Mouse (Mus musculus): ENCODE data around the gene Cxcl16. TPM values are rescaled to one million over a fixed set of nuclear protein-coding genes. Genes with fewer than 3 reads are reported as not detected.

The Cxcl16 gene
- total RNA-seq (2023), result 10 to 100 TPM; 51.6 to 62.4 TPM

DNA sequence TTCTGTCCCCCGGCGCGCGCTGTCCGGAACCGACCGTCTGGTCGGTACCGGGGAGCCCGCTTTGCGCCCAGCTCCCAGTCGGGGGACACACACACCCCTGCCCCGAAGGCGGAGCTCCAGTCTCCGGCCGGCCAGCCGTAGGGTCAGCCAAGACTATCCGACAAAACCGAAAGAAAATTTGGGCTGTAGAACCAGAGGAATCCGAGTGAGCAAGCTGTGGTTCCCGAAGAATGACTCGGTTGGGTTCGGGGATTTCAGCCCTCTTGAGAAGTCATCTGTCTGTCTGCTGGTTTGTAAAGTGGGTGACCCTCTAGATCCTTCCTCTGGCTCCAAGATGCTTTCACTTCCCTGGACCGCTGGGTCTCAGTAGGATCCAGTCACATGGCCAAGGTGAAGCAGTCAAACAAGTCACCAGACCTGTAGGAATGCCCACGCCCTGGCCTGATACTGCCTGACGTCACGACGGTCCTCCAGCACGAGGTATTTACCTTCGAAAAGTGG, at the start of gene Cxcl16:
Gene Cxcl16 (minus strand): TSS at position 384 of the 501 bp plus-strand sequence.

DNA sequence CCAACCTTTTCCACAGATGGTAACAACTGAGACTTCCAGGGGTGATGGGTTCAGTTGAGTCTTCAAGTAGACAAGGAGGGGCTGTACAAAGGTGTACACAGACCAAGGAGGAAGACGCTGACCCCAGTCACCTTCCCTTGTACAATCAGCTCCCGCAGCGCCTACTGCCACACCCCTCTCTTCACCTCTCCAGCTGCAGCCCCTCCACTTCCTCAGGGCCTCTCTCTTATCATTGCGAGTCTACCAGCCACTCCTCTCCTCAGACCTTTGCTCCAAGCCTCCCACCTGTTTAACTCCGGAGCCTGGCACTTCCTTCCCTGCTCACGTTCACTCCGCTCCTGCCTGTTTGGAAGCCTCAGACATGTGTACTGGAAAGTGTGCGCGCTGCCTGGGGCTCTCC, 45.2 kb upstream of the Cxcl16 start, which contains the start of gene Tm4sf5:
Gene Tm4sf5 (plus strand): TSS at position 275 of the 400 bp plus-strand sequence.

DNA sequence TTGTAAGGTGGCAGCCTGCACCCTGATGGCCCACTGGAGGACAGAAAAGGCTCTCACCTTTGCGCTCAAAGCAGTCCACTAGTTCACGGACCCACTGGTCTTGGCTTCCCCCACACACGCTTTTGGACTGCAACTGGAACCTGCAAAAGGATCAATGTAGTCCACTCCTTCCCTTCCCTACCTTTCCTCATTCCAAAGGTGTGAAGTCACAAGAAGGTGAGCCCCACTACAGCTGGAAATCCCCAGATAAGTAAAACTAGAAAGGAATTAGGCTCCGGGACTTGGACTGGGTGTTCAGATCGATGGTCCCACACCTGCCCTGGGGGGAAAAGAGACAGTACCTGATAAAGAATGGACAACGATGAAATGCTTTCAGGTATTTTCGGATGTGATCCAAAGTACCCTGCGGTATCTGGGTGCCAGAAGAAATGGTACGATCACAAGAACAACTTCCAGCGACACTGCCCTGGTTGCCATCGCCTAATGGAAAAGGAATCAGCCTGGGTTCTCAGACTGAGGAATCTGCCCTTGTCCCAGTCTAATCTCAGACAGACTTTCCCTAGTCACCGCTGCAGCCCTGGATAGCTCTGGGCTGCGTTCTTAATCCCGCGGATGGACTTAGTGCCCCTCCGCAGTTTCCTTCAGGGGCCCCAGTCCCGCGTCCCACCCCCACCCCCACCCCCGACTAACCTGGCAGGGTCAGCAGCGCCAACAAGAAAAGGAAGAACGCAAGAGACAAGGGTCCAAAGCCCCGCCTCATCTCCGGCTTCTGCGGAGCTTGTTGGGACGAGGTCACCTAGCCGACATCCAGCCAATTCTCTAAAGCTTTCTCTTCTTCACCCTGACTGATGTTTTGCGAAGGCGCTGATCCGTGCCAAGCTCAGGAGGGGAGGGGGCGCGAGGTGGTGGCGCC, 840 bp downstream of the Cxcl16 start, which contains the start of gene Zmynd15:
Gene Zmynd15 (plus strand): TSS at position 746 of the 913 bp plus-strand sequence.

DNA sequence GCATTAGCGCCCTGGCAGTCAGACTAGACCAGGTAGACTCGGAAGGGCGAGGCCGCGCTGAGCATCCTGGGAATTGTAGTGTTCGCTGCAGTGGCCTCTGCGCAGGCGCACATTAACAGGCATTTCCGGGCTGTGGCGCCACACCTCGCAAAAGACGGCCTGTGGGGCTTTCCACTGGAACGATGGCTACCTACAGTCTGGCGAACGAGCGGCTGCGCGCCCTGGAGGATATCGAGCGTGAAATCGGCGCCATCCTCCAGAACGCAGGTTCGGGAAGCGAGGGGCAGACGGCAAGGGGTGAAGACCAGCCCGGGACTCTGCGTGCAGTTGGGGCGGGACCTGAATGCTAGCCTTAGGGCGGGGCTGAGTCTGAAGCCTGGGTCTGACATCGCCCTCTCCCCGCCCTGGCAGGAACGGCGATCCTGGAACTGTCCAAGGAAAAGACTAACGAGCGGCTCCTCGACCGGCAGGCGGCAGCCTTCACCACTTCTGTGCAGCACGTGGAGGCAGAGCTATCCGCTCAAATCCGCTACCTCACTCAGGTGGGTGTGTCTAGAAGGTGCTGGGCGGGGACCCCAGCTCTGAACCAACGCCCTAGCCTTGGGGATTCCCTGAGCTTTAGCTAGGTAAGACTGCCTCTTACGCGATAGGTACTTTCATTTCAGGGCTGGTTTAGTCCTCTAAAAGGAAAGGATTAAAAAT, 7.8 kb downstream of the Cxcl16 start, which contains the start of gene Med11:
Gene Med11 (plus strand): TSS at position 123 of the 702 bp plus-strand sequence.

DNA sequence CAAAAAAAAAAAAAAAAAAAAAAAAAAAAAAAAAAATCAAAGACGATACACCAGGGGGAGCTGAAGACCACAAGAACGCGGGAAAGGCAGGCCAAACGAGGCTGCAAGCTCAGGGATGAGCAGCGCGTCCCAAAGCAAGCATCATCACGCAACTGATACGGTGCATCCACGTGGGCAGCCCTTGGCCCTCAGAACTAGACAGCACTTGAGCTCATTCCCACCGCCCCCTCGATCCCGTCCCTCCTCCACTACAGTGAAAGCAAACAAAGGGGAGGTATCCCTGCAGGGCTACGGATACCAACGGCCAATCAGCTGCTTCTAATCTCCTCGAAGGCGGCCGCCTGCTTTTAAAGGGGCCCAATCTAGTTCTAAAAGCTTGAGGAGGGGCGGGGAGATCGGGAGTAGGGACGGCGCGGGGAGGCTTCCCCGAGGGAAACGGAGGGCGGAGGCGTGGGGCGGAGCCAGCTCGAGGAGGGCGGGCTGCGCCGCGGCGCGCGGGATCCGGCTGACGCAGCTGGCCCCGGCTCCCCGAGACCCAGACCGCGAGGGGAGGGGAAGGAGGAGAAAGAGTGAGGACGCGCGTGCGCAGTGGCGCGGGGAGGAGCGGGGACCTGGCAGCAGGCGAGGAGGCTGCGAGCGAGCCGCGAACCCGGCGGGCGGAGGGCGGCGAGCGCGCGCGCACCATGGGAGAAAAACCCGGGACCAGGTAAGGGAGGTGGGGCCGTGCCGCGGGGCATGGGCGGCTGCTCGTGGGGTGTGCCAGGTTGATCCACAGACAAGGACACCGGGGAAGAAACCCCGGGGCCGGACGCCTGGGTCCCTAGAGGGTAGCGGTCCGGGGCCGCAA, 27.5 kb downstream of the Cxcl16 start, which contains the start of gene Arrb2:
Gene Arrb2 (plus strand): TSS at position 588 of the 847 bp plus-strand sequence.

DNA sequence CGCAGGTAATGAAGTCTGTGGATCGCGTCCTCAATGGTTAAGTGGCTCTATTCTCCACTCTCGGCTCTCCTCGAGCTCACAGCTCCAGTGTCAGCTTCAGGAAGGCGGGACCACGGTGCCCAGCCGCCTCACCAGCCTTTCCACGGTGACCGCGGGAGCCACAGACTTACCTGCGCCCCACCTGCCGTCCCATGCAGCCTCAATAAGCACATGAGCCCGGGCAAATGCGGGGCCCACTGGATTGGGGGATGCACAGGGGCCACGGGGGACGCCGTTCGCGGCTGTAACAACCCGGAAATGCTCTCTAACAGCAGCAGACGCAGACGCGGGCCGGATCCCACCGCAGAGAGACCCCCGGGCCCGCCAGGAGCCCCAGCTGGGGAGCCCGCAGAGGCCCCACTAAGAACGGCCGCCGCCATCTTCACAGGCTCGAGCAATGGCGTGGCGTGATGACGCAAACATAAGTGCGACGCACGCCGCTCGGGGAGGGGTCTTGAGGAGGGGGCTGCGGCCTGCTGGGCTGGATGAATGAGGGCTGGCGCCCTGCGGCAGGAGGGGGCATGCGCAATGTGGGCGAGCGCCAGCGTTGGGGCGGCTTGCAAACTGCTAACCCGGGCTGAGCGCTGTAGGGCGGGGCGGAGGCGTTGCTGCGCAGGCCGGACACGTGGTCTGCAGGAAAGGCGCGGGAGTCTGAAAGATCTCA, 50.0 kb downstream of the Cxcl16 start, which contains the start of gene Pelp1:
Gene Pelp1 (minus strand): TSS at position 438 of the 703 bp plus-strand sequence.

Other genes with a start within 250 kb of the Cxcl16 start
- gene Slc16a11, start 247.2 kb downstream of the Cxcl16 start, total RNA-seq (2023), result not detected
- gene Slc16a13, start 238.9 kb downstream of the Cxcl16 start, total RNA-seq (2023), result 1 to 10 TPM; 4.2 to 6.0 TPM
- not detected for gene Bcl6b, start 230.2 kb downstream of the Cxcl16 start, total RNA-seq (2023)
- gene 0610010K14Rik, start 222.1 kb downstream of the Cxcl16 start, total RNA-seq (2023), result 10 to 100 TPM; 43.5 to 48.2 TPM
- 1 to 10 TPM; 4.6 to 5.0 TPM for gene Gm21988, start 220.2 kb downstream of the Cxcl16 start, total RNA-seq (2023)
- 100 to 1,000 TPM; 119 to 173 TPM for gene Rnasek, start 220.1 kb downstream of the Cxcl16 start, total RNA-seq (2023)
- under 1 TPM in 1 of 2 experiments, not detected in 1; 0.21 TPM for gene Alox12, start 204.6 kb downstream of the Cxcl16 start, total RNA-seq (2023)
- not detected for gene Alox12e, start 137.4 kb downstream of the Cxcl16 start, total RNA-seq (2023)
- 10 to 100 TPM; 12.3 to 36.9 TPM for gene Alox15, start 108.0 kb downstream of the Cxcl16 start, total RNA-seq (2023)
- 10 to 100 TPM; 15.9 to 18.6 TPM for gene Pelp1, start 50.0 kb downstream of the Cxcl16 start, total RNA-seq (2023)
- gene Arrb2, start 27.3 kb downstream of the Cxcl16 start, total RNA-seq (2023), result 100 to 1,000 TPM; 313 to 322 TPM
- gene Med11, start 8.1 kb downstream of the Cxcl16 start, total RNA-seq (2023), result 10 to 100 TPM; 39.5 to 44.4 TPM
- 1 to 10 TPM; 1.0 to 1.8 TPM for gene Zmynd15, start 551 bp downstream of the Cxcl16 start, total RNA-seq (2023)
- gene Tm4sf5, start 45.3 kb upstream of the Cxcl16 start, total RNA-seq (2023), result 1 to 10 TPM in 1 of 2 experiments, not detected in 1; 1.7 TPM
- not detected for gene Vmo1, start 54.6 kb upstream of the Cxcl16 start, total RNA-seq (2023)
- not detected for gene Gltpd2, start 59.2 kb upstream of the Cxcl16 start, total RNA-seq (2023)
- gene Psmb6, start 65.4 kb upstream of the Cxcl16 start, total RNA-seq (2023), result 100 to 1,000 TPM; 118 to 124 TPM
- not detected for gene Gm40193, start 73.0 kb upstream of the Cxcl16 start, total RNA-seq (2023)
- 10 to 100 TPM; 19.1 to 19.5 TPM for gene Pld2, start 80.1 kb upstream of the Cxcl16 start, total RNA-seq (2023)
- 100 to 1,000 TPM; 215 to 216 TPM for gene Mink1, start 102.9 kb upstream of the Cxcl16 start, total RNA-seq (2023)
- not detected for gene 4930544D05Rik, start 155.9 kb upstream of the Cxcl16 start, total RNA-seq (2023)
- gene Chrne, start 159.2 kb upstream of the Cxcl16 start, total RNA-seq (2023), result not detected
- gene Gp1ba, start 179.1 kb upstream of the Cxcl16 start, total RNA-seq (2023), result not detected
- 10 to 100 TPM; 75.4 to 76.7 TPM for gene Rnf167, start 187.3 kb upstream of the Cxcl16 start, total RNA-seq (2023)
- gene Slc25a11, start 187.5 kb upstream of the Cxcl16 start, total RNA-seq (2023), result 10 to 100 TPM; 75.2 to 82.1 TPM
- gene Pfn1, start 194.7 kb upstream of the Cxcl16 start, total RNA-seq (2023), result 1,000 to 10,000 TPM; 1,347 to 1,617 TPM
- 100 to 1,000 TPM; 117 to 142 TPM for gene Eno3, start 197.2 kb upstream of the Cxcl16 start, total RNA-seq (2023)
- 10 to 100 TPM; 34.8 to 45.8 TPM for gene Spag7, start 209.4 kb upstream of the Cxcl16 start, total RNA-seq (2023)
- gene Camta2, start 228.1 kb upstream of the Cxcl16 start, total RNA-seq (2023), result 100 to 1,000 TPM; 102 to 115 TPM
- not detected for gene Inca1, start 240.2 kb upstream of the Cxcl16 start, total RNA-seq (2023)
- gene Kif1c, start 240.6 kb upstream of the Cxcl16 start, total RNA-seq (2023), result 10 to 100 TPM; 45.8 to 47.4 TPM

Data from monocyte, adult 59 days (primary cell).